Mouse (Mus musculus): Measurements from ENCODE around the gene Bzw1.

DNA sequence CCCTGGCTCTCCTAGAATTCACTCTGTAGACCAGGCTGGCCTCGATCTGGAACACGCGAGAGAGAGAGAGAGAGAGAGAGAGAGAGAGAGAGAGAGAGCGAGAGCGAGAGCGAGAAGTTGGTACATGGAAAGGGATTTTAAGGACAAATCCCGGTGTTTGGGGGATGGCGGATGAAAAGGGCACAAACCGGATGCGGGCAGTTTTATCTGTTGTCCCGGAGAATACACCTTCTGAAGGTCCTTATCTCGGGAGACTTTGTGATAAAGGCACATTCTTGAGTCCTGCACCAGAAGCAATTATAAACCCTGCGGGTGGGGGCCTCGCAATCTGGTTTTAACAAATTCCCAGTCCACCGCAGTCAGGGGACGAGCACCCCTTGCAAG lies 438 bp upstream of the Bzw1 start:
- no peak for TF ChIP-seq CTCF (conservative IDR thresholded peaks at IDR 0.05; ENCODE audit: low read length)
- no peak for TF ChIP-seq POU5F1 (IDR thresholded peaks at IDR 0.05; ENCODE audit: borderline replicate concordance, low read length)
